Mouse (Mus musculus) right cerebral cortex, postnatal 36 days (tissue): ENCODE measurements around the gene Drg2.

Source experiments
- DNase-seq, 2 experiments: peaks; one replicate each; pipeline ENCODE4 v3.0.0; 2022; ENCODE audit warnings: low spot score in 2 of 2, mixed read lengths in 1 of 2

Drg2 gene

GRCm38 (mm10) chr11:60469039-60469438 is 14.6 kb downstream of the Drg2 start, which contains the start of gene Myo15:
Myo15 (plus strand) TSS chr11:60469339.
- no peak for DNase-seq

DNA sequence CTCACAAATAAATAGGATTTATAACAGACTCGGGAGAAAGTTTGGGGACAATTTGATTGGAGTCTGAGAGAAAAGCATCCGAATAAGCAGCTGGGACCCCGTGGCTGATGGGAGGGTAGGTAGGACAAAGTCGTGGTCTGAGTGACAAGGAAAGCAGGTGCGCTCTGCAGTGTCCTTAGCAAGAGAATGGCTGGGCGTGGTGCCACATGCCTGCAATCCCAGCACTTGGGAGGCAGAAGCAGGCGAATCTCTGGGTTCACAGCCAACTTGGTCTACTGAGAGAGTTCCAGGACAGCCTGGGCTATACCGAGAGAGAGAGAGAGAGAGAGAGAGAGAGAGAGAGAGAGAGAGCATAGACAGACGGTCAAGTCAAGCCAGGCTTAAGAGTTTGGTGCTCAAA is 16.4 kb downstream of the Drg2 start:
- DNase-seq, result no peak

DNA sequence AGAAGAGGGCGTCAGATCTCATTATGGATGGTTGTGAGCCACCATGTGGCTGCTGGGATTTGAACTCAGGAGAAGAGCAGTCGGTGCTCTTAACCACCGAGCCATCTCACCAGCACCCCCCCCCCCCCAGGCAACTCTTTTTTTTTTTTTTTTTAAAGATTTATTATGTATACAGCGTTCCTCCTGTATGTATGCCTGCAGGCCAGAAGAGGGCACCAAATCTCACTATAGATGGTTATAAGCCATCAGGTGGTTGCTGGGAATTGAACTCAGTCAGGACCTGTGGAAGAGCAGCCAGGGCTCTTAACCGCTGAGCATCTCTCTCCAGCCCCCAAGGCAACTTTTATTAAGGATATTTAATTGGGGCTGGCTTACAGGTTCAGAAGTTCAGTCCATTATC is 20.1 kb downstream of the Drg2 start:
- DNase-seq, result no peak

- DNase-seq, result no peak
Observed at GRCm38 (mm10) chr11:60475668-60476362, 21.4 kb downstream of the Drg2 start.

DNA sequence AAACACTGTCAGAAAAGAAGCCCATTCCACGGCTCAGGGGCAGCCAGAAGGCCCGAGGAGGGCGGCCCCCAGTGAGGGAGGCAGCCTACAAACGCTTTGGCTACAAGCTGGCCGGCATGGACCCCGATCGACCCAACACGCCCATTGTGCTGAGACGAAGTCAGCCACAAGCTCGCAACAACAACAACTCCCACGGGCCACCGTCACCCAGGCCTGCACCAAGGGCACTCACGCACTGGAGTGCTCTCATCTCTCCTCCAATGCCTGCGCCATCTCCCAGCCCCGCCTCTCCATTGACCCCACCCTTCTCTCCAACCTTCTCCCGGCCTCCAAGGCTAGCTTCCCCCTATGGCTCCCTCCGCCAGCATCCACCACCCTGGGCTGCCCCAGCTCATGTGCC is 23.7 kb downstream of the Drg2 start:
- DNase-seq, result no peak

DNA sequence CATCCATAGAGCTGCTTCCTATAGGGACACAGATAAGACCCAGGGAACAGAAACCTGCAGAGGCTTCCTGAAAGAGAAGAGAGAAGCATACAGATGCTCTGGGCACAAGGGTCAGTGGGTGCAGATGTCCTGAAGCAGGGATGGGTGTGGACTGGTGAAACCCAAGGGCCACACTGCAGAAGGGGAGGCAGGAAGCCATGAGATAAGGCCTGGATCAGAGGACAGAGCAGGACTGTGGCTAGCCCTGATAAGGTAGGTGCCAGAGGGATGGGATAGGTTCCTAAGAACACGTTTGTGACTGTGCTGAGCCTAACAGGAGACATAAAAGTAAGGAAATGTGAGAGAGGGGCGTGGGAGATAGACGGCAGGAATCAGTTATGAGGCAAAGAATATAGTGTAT is 31.9 kb downstream of the Drg2 start:
- no peak for DNase-seq

DNA sequence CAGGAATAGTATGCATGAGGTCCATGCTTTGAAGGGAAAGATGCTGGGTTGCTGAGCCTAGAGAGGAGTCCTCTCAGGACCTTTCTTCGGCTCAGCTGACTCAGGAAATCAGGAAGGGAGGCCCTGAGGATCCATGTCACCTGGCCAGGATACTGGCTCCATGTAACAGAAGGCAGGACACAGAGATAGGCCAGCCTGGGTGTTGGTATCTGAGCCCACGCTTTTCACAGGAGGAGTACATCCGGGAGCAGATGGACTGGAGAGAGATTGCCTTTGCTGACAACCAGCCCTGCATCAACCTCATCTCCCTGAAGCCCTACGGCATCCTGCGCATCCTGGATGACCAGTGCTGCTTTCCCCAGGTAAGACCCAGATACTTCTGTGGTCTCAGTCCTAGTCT is 38.3 kb downstream of the Drg2 start:
- no peak for DNase-seq

GRCm38 (mm10) chr11:60495692-60496091 is 41.3 kb downstream of the Drg2 start:
- DNase-seq, result no peak

DNA sequence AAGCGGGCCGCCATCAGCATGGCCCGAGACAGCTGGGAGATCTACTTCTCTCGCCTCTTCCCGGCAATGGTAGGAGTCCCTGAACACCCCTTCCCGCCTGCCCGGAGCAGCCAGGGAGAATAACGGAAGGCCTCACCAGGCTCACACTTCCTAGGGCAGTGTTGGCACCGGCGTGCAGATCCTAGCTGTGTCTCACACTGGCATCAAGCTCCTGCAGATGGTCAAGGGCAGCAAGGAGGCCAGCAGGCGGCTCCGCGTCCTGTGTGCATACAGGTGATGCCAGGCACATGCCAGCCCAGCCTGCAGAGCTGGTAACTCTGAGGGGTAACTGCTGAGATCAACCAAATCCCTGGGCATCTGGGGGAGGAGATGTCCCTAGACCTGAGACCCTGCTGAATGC is 52.9 kb downstream of the Drg2 start:
- DNase-seq, result no peak

DNA sequence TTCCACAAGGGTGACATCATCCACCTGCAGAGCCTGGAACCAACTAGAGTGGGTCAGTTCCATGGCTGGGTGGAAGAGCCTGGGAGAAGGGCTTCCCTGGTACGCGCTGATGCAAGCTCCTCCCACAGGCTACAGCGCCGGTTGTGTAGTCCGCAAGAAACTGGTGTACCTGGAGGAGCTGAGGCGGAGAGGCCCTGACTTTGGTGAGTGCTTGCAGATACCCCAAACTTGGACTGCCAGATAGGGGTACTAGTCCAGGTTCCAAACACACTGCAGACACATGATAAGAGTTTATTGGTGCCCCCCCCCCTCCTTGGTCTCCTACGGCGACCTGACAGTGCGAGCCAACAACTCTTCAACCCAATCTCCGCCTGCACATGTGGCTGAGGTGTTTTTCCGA is 54.6 kb downstream of the Drg2 start:
- DNase-seq, result no peak

GRCm38 (mm10) chr11:60509500-60509899 is 55.1 kb downstream of the Drg2 start:
- DNase-seq, result no peak

DNA sequence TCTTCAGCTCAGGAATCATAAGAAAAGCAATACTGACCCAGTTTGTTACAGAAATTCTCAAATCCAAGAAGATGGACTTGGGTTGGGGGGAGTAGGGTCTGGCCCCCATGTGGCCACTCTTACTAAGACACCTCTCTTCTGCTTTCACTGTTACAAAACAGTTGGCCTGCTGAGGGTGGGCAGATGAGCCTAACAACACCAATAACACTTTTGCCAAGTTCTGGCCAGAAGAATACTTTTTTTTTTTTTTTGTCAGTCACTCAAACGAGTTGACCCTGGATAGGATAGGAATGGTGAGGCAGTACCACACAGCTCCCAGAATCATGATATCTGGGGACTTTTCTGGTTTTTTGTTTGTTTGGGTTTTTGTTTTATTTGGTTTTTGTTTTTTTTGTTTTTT is 57.5 kb downstream of the Drg2 start:
- no peak for DNase-seq

- no peak for DNase-seq
Observed at GRCm38 (mm10) chr11:60512520-60512919, 58.1 kb downstream of the Drg2 start.

GRCm38 (mm10) chr11:60514941-60515340 is 60.5 kb downstream of the Drg2 start:
- no peak for DNase-seq

GRCm38 (mm10) chr11:60518305-60518704 is 63.9 kb downstream of the Drg2 start:
- DNase-seq, result no peak
